In the genomic region with DNA sequence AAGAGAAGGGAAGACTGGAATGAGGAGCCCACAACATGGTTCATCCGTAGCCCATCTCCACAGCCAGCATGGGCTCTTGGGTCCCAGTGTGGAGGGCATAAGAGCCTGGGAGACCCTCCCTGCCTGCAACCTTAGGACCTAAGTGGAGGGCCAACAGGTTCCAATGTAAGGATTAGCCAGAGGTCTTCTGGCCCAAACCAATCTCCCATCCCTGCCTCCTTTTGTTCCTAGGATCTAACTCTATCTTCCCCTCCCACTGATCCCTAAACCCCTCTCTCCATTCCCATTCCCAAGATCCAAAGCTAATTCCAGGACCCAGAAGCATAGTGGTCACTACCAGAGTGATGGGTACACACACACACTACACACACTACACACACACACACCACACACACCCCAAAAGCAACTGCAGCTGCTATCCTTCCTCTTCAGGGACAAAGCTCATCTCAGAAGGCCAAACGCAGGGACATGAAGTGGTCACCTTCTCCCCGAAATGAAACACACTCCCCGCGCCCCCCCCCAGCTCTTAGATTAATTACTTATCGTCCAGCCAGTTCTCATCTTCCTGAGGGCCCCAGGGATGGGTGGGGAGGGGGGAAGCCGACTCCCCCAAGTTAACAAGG, we compare ENCODE assay signal across 1 mouse cellular context.
A peak's percentile ranks its signal among the peaks of the same experiment; 100 is the strongest.
TF ChIP-seq lines count a peak whose summit lies in the region.

No protein-coding gene starts in this region.

TF ChIP-seq in myocyte, 11 proteins besides CTCF, POLR2A, EP300 and RAD21:
- TF ChIP-seq MAX (IDR thresholded peaks at IDR 0.05; ENCODE audit: low read depth) (no peak), MYOG (IDR thresholded peaks at IDR 0.05; ENCODE audit: control insufficient read depth in 1 of 3, insufficient read depth in 1 of 3, insufficient read length in 2 of 3, low read depth in 2 of 3) (peak in 1 of 3 experiments; percentile 13)
